ENCODE assay signal across 10 mouse cellular contexts in genomic region chrX:101740335-101741063, GRCm38 (mm10). TPM values are rescaled to one million over a fixed set of nuclear protein-coding genes. Genes with fewer than 3 reads are reported as not detected.
A peak's percentile ranks its signal among the peaks of the same experiment; 100 is the strongest.
DNase-seq lines count a peak whose midpoint lies in the region; ATAC-seq lines count a peak whose summit lies in the region.
"Had no signal": no experiment of that assay in that cellular context is flagged by ENCODE, and none has a peak within 500 bp of the region (broad histone marks: within the 10 kb centered on the region; RNA-seq: fewer than 3 reads in every experiment).

No protein-coding gene starts in this region.

- peak; percentile 28 for DNase-seq in layer of hippocampus, adult 11-12 months (ENCODE audit: low spot score)
- no peak for DNase-seq in layer of hippocampus, postnatal 25 days (ENCODE audit: extremely low spot score in 1 of 2, low spot score in 1 of 2)
- peak; percentile 36 to 57 for DNase-seq in frontal cortex, adult 2 months (ENCODE audit: extremely low spot score in 1 of 2, low spot score in 1 of 2)
- DNase-seq in left cerebral cortex, postnatal 25 days (ENCODE audit: low spot score in 2 of 2) = peak; percentile 50 to 55
- peak; percentile 14 for DNase-seq in right cerebral cortex, postnatal 14 days
- DNase-seq in gastrocnemius, postnatal 36 days = no peak

- no peak for ATAC-seq in megakaryocyte progenitor cell, adult 5-6 weeks (replicated peaks; ENCODE audit: poor library complexity)
- no peak for ATAC-seq in monocyte, adult 5-6 weeks (replicated peaks; ENCODE audit: insufficient number of reproducible peaks, low FRiP score, low TSS enrichment, poor library complexity, severe bottlenecking)

- intact Hi-C loops in left cerebral cortex, postnatal 25 days (cut with DNase I) = no loop called here
- intact Hi-C loops in gastrocnemius, postnatal 36 days (cut with DNase I) = no loop called here

RNA-seq across cellular contexts. Expression of gene Cxcr3, which starts 6.4 kb away (rescaled TPM):
- total RNA-seq in layer of hippocampus, postnatal 25 days (2021) = under 1 TPM in 1 of 2 experiments, not detected in 1; 0.21 TPM
- 0.25 and 0.46 TPM in 2 replicates for polyA plus RNA-seq in frontal cortex, adult 2 months (2012; rRNA removed)
- total RNA-seq in left cerebral cortex, postnatal 25 days (2021) = not detected
- 0.22 and 0.29 TPM in 2 replicates for total RNA-seq in megakaryocyte progenitor cell, adult 5-6 weeks (2015)
- 0.07 and 0.21 TPM in 2 replicates for total RNA-seq in megakaryocyte progenitor cell, adult 5-6 weeks (2017)
- total RNA-seq in gastrocnemius, postnatal 36 days (2021) = not detected
- 7.3 to 17.0 TPM (median 10.8 TPM) in 3 replicates for total RNA-seq in monocyte, adult 5-6 weeks (2017)
- total RNA-seq: left cerebral cortex, adult 18-20 months had no signal

RNA-seq across cellular contexts. Expression of gene Gm4779, which starts 53.7 kb away (rescaled TPM):
- total RNA-seq in layer of hippocampus, postnatal 25 days (2021) = under 1 TPM; 0.30 to 0.87 TPM
- 0.08 and 0.16 TPM in 2 replicates for polyA plus RNA-seq in frontal cortex, adult 2 months (2012; rRNA removed)
- total RNA-seq in left cerebral cortex, postnatal 25 days (2021) = under 1 TPM; 0.21 to 0.44 TPM
- not detected in 2 replicates for total RNA-seq in megakaryocyte progenitor cell, adult 5-6 weeks (2015)
- total RNA-seq in megakaryocyte progenitor cell, adult 5-6 weeks (2017) = 0.30 TPM in 1 of 2 replicates, not detected in the other
- not detected for total RNA-seq in gastrocnemius, postnatal 36 days (2021)
- total RNA-seq in monocyte, adult 5-6 weeks (2017) = 0.87 TPM in 1 of 3 replicates, not detected in the others

RNA-seq across cellular contexts. Expression of gene 8030474K03Rik, which starts 54.0 kb away (rescaled TPM):
- under 1 TPM in 1 of 2 experiments, not detected in 1; 0.52 TPM for total RNA-seq in layer of hippocampus, postnatal 25 days (2021)
- polyA plus RNA-seq in frontal cortex, adult 2 months (2012; rRNA removed) = not detected in 2 replicates
- total RNA-seq in left cerebral cortex, postnatal 25 days (2021) = not detected
- 0.51 TPM in 1 of 2 replicates, not detected in the other for total RNA-seq in megakaryocyte progenitor cell, adult 5-6 weeks (2015)
- total RNA-seq in megakaryocyte progenitor cell, adult 5-6 weeks (2017) = 0.12 TPM in 1 of 2 replicates, not detected in the other
- total RNA-seq in gastrocnemius, postnatal 36 days (2021) = not detected
- total RNA-seq in monocyte, adult 5-6 weeks (2017) = not detected in 3 replicates
- total RNA-seq: left cerebral cortex, adult 18-20 months had no signal
- polyA plus RNA-seq: stomach, embryonic 15.5 days had no signal

Comparison
In these comparisons a context has a peak if more than half of its experiments do, and no peak if none do; other contexts are left out.
1. DNase-seq: peak in layer of hippocampus, adult 11-12 months (single experiment), frontal cortex, adult 2 months (2 of 2), left cerebral cortex, postnatal 25 days (2 of 2) and right cerebral cortex, postnatal 14 days (single experiment); none in layer of hippocampus, postnatal 25 days (0 of 2) and gastrocnemius, postnatal 36 days (0 of 2).